Mouse (Mus musculus): ENCODE results near the gene Tagap1.
"Not testable (repeated sequence)": the region's sequence is repeated elsewhere in the genome, so short reads cannot be mapped to it uniquely, and the experiment has no call there.

Gene Tagap1

GRCm38 (mm10) chr17:6960776-6961175 is at the start of gene Tagap1:
Gene Tagap1, minus strand, starts transcription at chr17:6961156.
- peak; percentile 29 to 48 for DNase-seq (ENCODE audit: low spot score in 2 of 2)

- not testable (repeated sequence) for DNase-seq (ENCODE audit: low spot score in 2 of 2)
Observed at GRCm38 (mm10) chr17:7009901-7010300, 48.9 kb upstream of the Tagap1 start.

GRCm38 (mm10) chr17:7009440-7009839 is 48.5 kb upstream of the Tagap1 start:
- not testable (repeated sequence) for DNase-seq (ENCODE audit: low spot score in 2 of 2)

- DNase-seq (ENCODE audit: low spot score in 2 of 2): not testable (repeated sequence)
Observed at GRCm38 (mm10) chr17:7008885-7009284, 47.9 kb upstream of the Tagap1 start.

GRCm38 (mm10) chr17:7005646-7006045 is 44.7 kb upstream of the Tagap1 start:
- not testable (repeated sequence) for DNase-seq (ENCODE audit: low spot score in 2 of 2)

- not testable (repeated sequence) for DNase-seq (ENCODE audit: low spot score in 2 of 2)
Observed at GRCm38 (mm10) chr17:7003392-7003791, 42.4 kb upstream of the Tagap1 start.

- not testable (repeated sequence) for DNase-seq (ENCODE audit: low spot score in 2 of 2)
Observed at GRCm38 (mm10) chr17:7001790-7002585, 41.0 kb upstream of the Tagap1 start.

- not testable (repeated sequence) for DNase-seq (ENCODE audit: low spot score in 2 of 2)
Observed at GRCm38 (mm10) chr17:6997778-6998490, 37.0 kb upstream of the Tagap1 start.

GRCm38 (mm10) chr17:6996826-6997225 is 35.9 kb upstream of the Tagap1 start:
- DNase-seq (ENCODE audit: low spot score in 2 of 2): not testable (repeated sequence)

GRCm38 (mm10) chr17:6995504-6995903 is 34.5 kb upstream of the Tagap1 start:
- DNase-seq (ENCODE audit: low spot score in 2 of 2): not testable (repeated sequence)

GRCm38 (mm10) chr17:6986118-6986517 is 25.2 kb upstream of the Tagap1 start:
- not testable (repeated sequence) for DNase-seq (ENCODE audit: low spot score in 2 of 2)

GRCm38 (mm10) chr17:6980144-6980543 is 19.2 kb upstream of the Tagap1 start:
- DNase-seq (ENCODE audit: low spot score in 2 of 2): not testable (repeated sequence)

GRCm38 (mm10) chr17:6979380-6979779 is 18.4 kb upstream of the Tagap1 start:
- not testable (repeated sequence) for DNase-seq (ENCODE audit: low spot score in 2 of 2)

- DNase-seq (ENCODE audit: low spot score in 2 of 2): peak; percentile 57 to 63
Observed at GRCm38 (mm10) chr17:6978287-6979248, 17.6 kb upstream of the Tagap1 start, which contains the start of gene Gm49721. Gene Gm49721, plus strand, starts transcription at chr17:6978904.

GRCm38 (mm10) chr17:6974985-6975384 is 14.0 kb upstream of the Tagap1 start:
- not testable (repeated sequence) for DNase-seq (ENCODE audit: low spot score in 2 of 2)

- DNase-seq (ENCODE audit: low spot score in 2 of 2): not testable (repeated sequence)
Observed at GRCm38 (mm10) chr17:6972836-6973396, 12.0 kb upstream of the Tagap1 start.

- not testable (repeated sequence) for DNase-seq (ENCODE audit: low spot score in 2 of 2)
Observed at GRCm38 (mm10) chr17:6971238-6971637, 10.3 kb upstream of the Tagap1 start.

- DNase-seq (ENCODE audit: low spot score in 2 of 2): not testable (repeated sequence)
Observed at GRCm38 (mm10) chr17:6970334-6970733, 9.4 kb upstream of the Tagap1 start, which contains the start of gene Rnaset2b. Gene Rnaset2b, plus strand, starts transcription at chr17:6970634.

GRCm38 (mm10) chr17:6967673-6968072 is 6.7 kb upstream of the Tagap1 start:
- DNase-seq (ENCODE audit: low spot score in 2 of 2): not testable (repeated sequence)

- DNase-seq (ENCODE audit: low spot score in 2 of 2): not testable (repeated sequence)
Observed at GRCm38 (mm10) chr17:6965364-6965763, 4.4 kb upstream of the Tagap1 start.

GRCm38 (mm10) chr17:6962936-6963335 is 2.0 kb upstream of the Tagap1 start:
- DNase-seq (ENCODE audit: low spot score in 2 of 2): not testable (repeated sequence)
